Mouse (Mus musculus) midbrain, embryonic 11.5 days (tissue): ENCODE measurements around the gene Mob4. TPM values are rescaled to one million over a fixed set of nuclear protein-coding genes. Genes with fewer than 3 reads are reported as not detected.
A peak's percentile ranks its signal among the peaks of the same experiment; 100 is the strongest.

Source experiments
- ATAC-seq: fragments of 200-750 bp; cut with Nextera tagmentation; 2 replicates; pipeline ENCODE4 v1.8.0; 2017; ENCODE audit warnings: moderate TSS enrichment, moderate library complexity; ENCODE audit not compliant: low FRiP score
- DNase-seq: peaks from one replicate; pipeline ENCODE4 v3.0.0; 2015; ENCODE audit warnings: low spot score; ENCODE audit errors: missing footprints
- H3K27ac ChIP-seq: fragments of 300-500 bp; sonication (generic); 2 replicates; pipeline ENCODE4 v1.5.1; 2014; ENCODE audit warnings: low read depth, low read length
- H3K27me3 ChIP-seq: fragments of 300-500 bp; sonication (generic); 2 replicates; pipeline ENCODE4 v1.6.1; 2014; ENCODE audit warnings: mild to moderate bottlenecking, low read length, moderate library complexity, mixed read lengths; ENCODE audit not compliant: control insufficient read depth, insufficient read depth
- H3K36me3 ChIP-seq: fragments of 300-500 bp; sonication (generic); 2 replicates; pipeline ENCODE4 v1.6.1; 2014; ENCODE audit warnings: mild to moderate bottlenecking, low read length, moderate library complexity, mixed read lengths; ENCODE audit not compliant: control insufficient read depth, insufficient read depth
- H3K4me1 ChIP-seq: fragments of 300-500 bp; sonication (generic); 2 replicates; pipeline ENCODE4 v1.6.1; 2014; ENCODE audit warnings: low read length; ENCODE audit not compliant: control insufficient read depth, insufficient read depth
- H3K4me2 ChIP-seq: fragments of 300-500 bp; sonication (generic); 2 replicates; pipeline ENCODE4 v1.6.1; 2014; ENCODE audit warnings: mild to moderate bottlenecking, moderate library complexity
- H3K4me3 ChIP-seq: fragments of 300-500 bp; sonication (generic); 2 replicates; pipeline ENCODE4 v1.5.1; 2014; ENCODE audit warnings: low read depth, low read length
- H3K9ac ChIP-seq: fragments of 300-500 bp; sonication (generic); 2 replicates; pipeline ENCODE4 v1.6.1; 2014; ENCODE audit warnings: low read length
- H3K9me3 ChIP-seq: fragments of 300-500 bp; sonication (generic); 2 replicates; pipeline ENCODE4 v1.6.1; 2016; ENCODE audit warnings: low read length; ENCODE audit not compliant: control insufficient read depth
- WGBS: fragments of 180-500 bp; shearing (Covaris S2); extraction: QIAGEN DNeasy Blood & Tissue Kit; methylation state at CpG from one replicate; pipeline ENCODE4 v1.1.7; 2014; 5-methylcytosine and 5-hydroxymethylcytosine counted together
- polyA plus RNA-seq: library from polyadenylated mRNA; unstranded; fragments of >200 nt; fragmentation: Nextera tagmentation; extraction: Ambion mirVana; gene quantifications from 2 replicates; pipeline ENCODE4 v1.2.1, GENCODE M21; 2014

Gene Mob4
- polyA plus RNA-seq, 1 experiment from 2014 or later = 148 TPM

- no peak overlapping the region for H3K4me2 ChIP-seq
- H3K4me3 ChIP-seq = no peak overlapping the region
- DNase-seq = no peak
- no peak overlapping the region for H3K27ac ChIP-seq
- no peaks in the 10 kb centered on the region for H3K27me3 ChIP-seq
- H3K36me3 ChIP-seq = no peaks in the 10 kb centered on the region; the same call in none of the 2 replicates
- no peak for ATAC-seq
- no peaks in the 10 kb centered on the region for H3K4me1 ChIP-seq
- H3K9me3 ChIP-seq = no peaks in the 10 kb centered on the region
- no peak overlapping the region for H3K9ac ChIP-seq
- 95% methylated on average over 4 of the region's 4 CpGs for WGBS
Observed at GRCm38 (mm10) chr1:55157329-55157728, 26.3 kb downstream of the Mob4 start.

DNA sequence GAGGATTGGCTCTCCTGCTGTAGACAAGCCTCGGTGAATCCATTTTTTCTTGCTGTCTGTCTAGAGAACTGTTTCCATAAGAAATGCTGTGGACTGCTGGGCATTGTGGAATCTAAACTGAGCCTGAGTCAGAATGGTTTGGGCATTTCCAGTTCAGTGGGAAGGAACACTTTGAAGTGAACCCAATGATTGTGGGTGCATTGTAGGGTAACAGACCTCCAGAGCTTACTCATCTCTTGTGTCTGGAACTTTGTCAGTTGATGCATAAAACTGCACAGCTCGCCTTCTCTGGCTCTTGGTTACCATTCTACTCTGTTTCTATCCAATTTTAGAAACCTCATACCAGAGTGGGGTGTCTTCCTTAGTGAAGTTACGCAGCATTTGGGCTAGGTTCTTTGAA, 27.2 kb downstream of the Mob4 start:
- Histone ChIP-seq H3K9ac (no peak overlapping the region), H3K27me3 (no peaks in the 10 kb centered on the region), H3K4me1 (no peaks in the 10 kb centered on the region), H3K9me3 (no peaks in the 10 kb centered on the region), H3K36me3 (no peaks in the 10 kb centered on the region; the same call in none of the 2 replicates), H3K27ac (no peak overlapping the region), H3K4me3 (no peak overlapping the region), H3K4me2 (no peak overlapping the region)
- ATAC-seq = no peak
- DNase-seq = no peak
- WGBS = 90% methylated on average over 3 of the region's 3 CpGs

DNA sequence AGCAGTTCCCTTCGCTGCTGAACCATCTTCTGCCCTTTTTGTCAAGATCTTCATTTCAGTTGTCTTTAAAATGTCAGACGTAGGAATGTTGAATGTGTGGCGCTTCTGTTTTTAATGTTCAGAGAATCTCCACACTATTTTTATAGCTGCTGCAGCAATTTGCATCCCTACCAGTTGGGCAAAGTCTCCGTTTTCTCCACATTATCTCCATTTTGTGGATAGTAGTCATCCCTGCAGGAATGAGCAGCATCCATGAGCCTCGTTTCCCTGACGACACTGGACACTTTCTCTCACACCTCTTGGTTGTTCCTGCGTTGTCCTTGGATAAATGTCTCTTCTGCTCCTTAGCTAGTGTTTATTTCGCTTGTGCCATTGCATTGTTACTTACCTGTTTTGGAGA, 27.8 kb downstream of the Mob4 start:
- no peak for ATAC-seq
- Histone ChIP-seq H3K9ac (no peak overlapping the region), H3K27ac (no peak overlapping the region), H3K4me3 (no peak overlapping the region), H3K4me1 (no peaks in the 10 kb centered on the region), H3K4me2 (no peak overlapping the region), H3K36me3 (no peaks in the 10 kb centered on the region; the same call in none of the 2 replicates), H3K27me3 (no peaks in the 10 kb centered on the region), H3K9me3 (no peaks in the 10 kb centered on the region)
- WGBS = 92% methylated on average over 8 of the region's 8 CpGs
- DNase-seq = no peak

DNA sequence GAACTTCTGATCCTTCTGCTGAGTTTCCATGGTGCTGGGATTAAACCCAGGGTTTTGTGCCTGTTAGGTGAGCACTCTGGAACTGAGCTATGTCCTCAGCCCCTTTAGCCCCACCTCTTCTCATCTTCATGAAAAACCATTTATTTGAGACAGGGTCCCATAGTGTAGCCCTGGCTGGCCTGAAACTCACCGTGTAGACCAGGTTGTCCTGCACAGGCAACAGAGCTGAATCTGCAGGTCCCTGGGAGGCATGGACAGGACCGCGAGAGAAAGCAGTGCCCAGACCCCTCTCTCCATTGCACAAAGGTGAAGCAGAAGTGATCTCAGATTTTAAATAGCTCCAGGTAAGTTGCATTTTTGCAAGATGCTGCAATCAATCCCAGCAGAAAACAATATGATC, 29.2 kb downstream of the Mob4 start:
- ATAC-seq = no peak
- Histone ChIP-seq H3K36me3 (no peaks in the 10 kb centered on the region; the same call in none of the 2 replicates), H3K9me3 (no peaks in the 10 kb centered on the region), H3K27ac (no peak overlapping the region), H3K4me2 (no peak overlapping the region), H3K4me1 (no peaks in the 10 kb centered on the region), H3K27me3 (no peaks in the 10 kb centered on the region), H3K4me3 (no peak overlapping the region), H3K9ac (no peak overlapping the region)
- DNase-seq = no peak
- WGBS = 91% methylated on average over 3 of the region's 3 CpGs

DNA sequence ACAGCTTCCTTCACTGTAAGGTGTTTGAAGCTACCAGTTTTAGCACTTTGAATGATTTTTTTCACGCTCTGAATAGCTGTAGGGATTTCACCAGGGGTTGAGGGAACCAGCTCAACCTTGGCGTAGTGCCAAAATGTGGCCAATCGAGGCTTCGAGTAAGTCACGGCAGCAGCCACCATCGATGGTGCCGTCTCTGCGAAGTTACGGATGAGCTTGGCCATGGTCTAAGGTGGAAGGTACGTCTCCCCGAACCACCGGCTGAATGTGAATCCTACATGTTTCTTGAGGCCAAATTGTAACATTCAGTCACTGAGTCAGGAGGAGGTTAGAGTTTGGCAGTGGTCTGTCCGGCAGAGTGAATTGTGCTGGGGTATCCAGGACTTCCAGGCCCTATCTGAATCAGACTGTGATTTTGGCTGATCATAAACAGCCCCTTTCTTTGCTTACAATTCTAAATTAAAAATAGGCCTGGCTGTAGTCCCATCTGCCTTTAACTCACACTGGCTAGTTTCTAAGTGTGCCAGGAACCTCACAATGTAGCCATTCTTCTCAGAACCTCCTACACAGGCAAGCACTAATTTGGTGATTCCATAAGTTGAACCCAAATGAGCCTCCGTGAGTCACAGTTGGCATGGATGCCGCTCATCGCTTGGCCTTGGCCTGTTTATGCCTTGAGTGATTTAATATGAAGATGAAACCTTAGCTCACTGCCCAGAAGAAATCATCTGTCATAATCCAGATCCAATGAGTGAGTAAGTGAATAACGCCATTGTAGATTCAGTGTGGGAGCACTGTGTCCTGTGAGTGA, 30.0 kb downstream of the Mob4 start:
- no peak overlapping the region for H3K4me2 ChIP-seq
- WGBS = 95% methylated on average over 17 of the region's 17 CpGs

GRCm38 (mm10) chr1:55161895-55162294, 30.9 kb downstream of the Mob4 start:
- H3K36me3 ChIP-seq = no peaks in the 10 kb centered on the region; the same call in 1 of the 2 replicates
- WGBS = 69% methylated on average over 7 of the region's 7 CpGs
- DNase-seq (peak; percentile 90), ATAC-seq (peak; percentile 38)
- no peaks in the 10 kb centered on the region for H3K4me1 ChIP-seq
- H3K9ac ChIP-seq = no peak overlapping the region
- H3K27me3 ChIP-seq = no peaks in the 10 kb centered on the region
- no peak overlapping the region for H3K4me2 ChIP-seq
- no peaks in the 10 kb centered on the region for H3K9me3 ChIP-seq
- H3K27ac ChIP-seq = no peak overlapping the region
- H3K4me3 ChIP-seq = no peak overlapping the region

More for the DNA sequence above, 30.0 kb downstream of the Mob4 start:
- Histone ChIP-seq H3K9me3 (no peaks in the 10 kb centered on the region), H3K27ac (no peak overlapping the region), H3K4me3 (no peak overlapping the region), H3K9ac (no peak overlapping the region), H3K4me1 (no peaks in the 10 kb centered on the region), H3K36me3 (no peaks in the 10 kb centered on the region; the same call in none of the 2 replicates), H3K27me3 (no peaks in the 10 kb centered on the region)
- no peak for DNase-seq
- no peak for ATAC-seq

GRCm38 (mm10) chr1:55162781-55163180, 31.8 kb downstream of the Mob4 start:
- Histone ChIP-seq H3K4me3 (no peak overlapping the region), H3K27ac (no peak overlapping the region), H3K4me1 (no peaks in the 10 kb centered on the region), H3K36me3 (no peaks in the 10 kb centered on the region; the same call in 1 of the 2 replicates), H3K4me2 (no peak overlapping the region), H3K9me3 (no peaks in the 10 kb centered on the region), H3K27me3 (no peaks in the 10 kb centered on the region), H3K9ac (no peak overlapping the region)
- 69% methylated on average over 5 of the region's 5 CpGs for WGBS
- no peak for ATAC-seq
- no peak for DNase-seq

DNA sequence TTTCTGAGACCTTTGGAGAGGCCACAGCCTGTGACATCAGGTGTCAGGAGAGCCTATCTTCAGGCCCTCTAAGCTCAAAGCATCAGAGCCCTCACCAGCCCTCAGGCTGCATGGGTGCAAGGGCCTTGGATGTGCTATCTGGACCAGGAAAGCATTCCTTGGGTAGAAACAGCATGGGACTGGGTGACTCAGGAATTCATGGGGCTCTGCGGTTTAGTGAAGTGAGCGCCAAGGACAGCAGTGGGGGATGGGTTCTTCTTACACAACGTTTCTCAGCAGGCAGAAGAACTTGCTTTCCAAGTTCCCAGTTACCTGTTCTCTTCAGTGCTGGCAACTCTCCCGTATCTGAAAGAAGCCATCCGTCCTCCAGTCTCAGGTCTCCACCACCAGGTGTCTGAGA, 33.0 kb downstream of the Mob4 start:
- Histone ChIP-seq H3K36me3 (no peaks in the 10 kb centered on the region), H3K9me3 (no peaks in the 10 kb centered on the region), H3K27me3 (no peaks in the 10 kb centered on the region), H3K4me2 (no peak overlapping the region), H3K27ac (no peak overlapping the region), H3K4me1 (no peaks in the 10 kb centered on the region), H3K4me3 (no peak overlapping the region), H3K9ac (no peak overlapping the region)
- DNase-seq = no peak
- WGBS = 66% methylated on average over 5 of the region's 5 CpGs
- ATAC-seq = no peak

DNA sequence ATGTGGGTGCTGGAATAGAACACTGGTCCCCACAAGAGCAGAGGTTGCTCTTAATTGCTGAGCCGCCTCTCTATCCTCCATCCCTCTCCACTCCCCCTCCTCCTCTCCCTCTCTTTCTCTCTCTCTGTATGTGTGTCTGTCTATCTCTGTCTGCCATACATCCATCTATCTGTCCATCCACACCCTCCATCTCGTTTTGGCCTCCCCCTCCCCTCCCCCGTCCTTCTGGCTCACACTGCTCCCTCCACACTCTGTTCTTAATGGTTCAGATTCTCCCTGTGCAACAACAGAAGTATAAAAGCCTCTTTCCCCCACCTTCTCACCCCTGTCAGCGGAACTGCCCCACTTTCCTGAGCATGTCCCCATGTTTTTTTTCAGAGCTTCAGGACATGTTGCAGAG, 36.5 kb downstream of the Mob4 start:
- WGBS = 82% methylated on average over 4 of the region's 4 CpGs

More for the DNA sequence above, 36.5 kb downstream of the Mob4 start:
- Histone ChIP-seq H3K36me3 (no peaks in the 10 kb centered on the region), H3K27me3 (no peaks in the 10 kb centered on the region), H3K4me2 (no peak overlapping the region), H3K27ac (no peak overlapping the region), H3K9me3 (no peaks in the 10 kb centered on the region), H3K4me1 (no peaks in the 10 kb centered on the region), H3K9ac (no peak overlapping the region), H3K4me3 (no peak overlapping the region)
- ATAC-seq (no peak), DNase-seq (no peak)
